Mouse (Mus musculus) stomach, postnatal 0 days (tissue): ENCODE measurements around the gene Cmtm6.

Source experiments
- CTCF ChIP-seq: IDR thresholded peaks from 2 replicates; pipeline ENCODE4 v1.5.1; 2016; ENCODE audit warnings: antibody characterized with exemption, low read depth, mild to moderate bottlenecking, moderate library complexity
- EP300 ChIP-seq: optimal IDR thresholded peaks from 2 replicates; pipeline ENCODE3; 2016; ENCODE audit warnings: antibody characterized with exemption

- TF ChIP-seq CTCF (no peak), EP300 (no peak)
Observed at GRCm38 (mm10) chr9:114713481-114713880, 17.4 kb upstream of the Cmtm6 start.
